Mouse (Mus musculus) macrophage (primary cell): ENCODE results near the gene Mcu. TPM values are rescaled to one million over a fixed set of nuclear protein-coding genes. Genes with fewer than 3 reads are reported as not detected.

Experiments
- H3K27ac ChIP-seq: fragments of 350-480 bp; formaldehyde crosslinking; 2 replicates; pipeline ENCODE4 v1.9.0; 2021
- H3K36me3 ChIP-seq: fragments of 350-480 bp; formaldehyde crosslinking; 2 replicates; pipeline ENCODE4 v1.9.0; 2021; ENCODE audit errors: inconsistent target
- H3K4me3 ChIP-seq: fragments of 350-480 bp; formaldehyde crosslinking; 2 replicates; pipeline ENCODE4 v1.9.0; 2021; ENCODE audit errors: inconsistent target
- H3K79me2 ChIP-seq: fragments of 350-480 bp; formaldehyde crosslinking; 2 replicates; pipeline ENCODE4 v1.9.0; 2021; ENCODE audit errors: inconsistent target
- WGBS: methylation state at CpG from one replicate; pipeline ENCODE4 v1.1.7; 2026; ENCODE audit warnings: inconsistent platforms; ENCODE audit not compliant: missing documents; 5-methylcytosine and 5-hydroxymethylcytosine counted together
- polyA plus RNA-seq: library from polyadenylated mRNA; stranded (reverse); fragments of 250-400 nt; gene quantifications from 3 replicates; pipeline ENCODE4 v1.2.4, GENCODE M21; 2018; ENCODE audit warnings: inconsistent platforms

Gene Mcu
- polyA plus RNA-seq, 1 experiment from 2014 or later = 7.3 TPM

- no peaks in the 10 kb centered on the region for H3K36me3 ChIP-seq
- H3K4me3 ChIP-seq = no peak overlapping the region
- 26% methylated on average over 3 of the region's 3 CpGs for WGBS
- H3K27ac ChIP-seq = no peak overlapping the region
- no peaks in the 10 kb centered on the region for H3K79me2 ChIP-seq
These were observed 172.4 kb downstream of the Mcu start for GRCm38 (mm10) chr10:59444106-59444505.

- Histone ChIP-seq H3K79me2 (no peaks in the 10 kb centered on the region), H3K27ac (no peak overlapping the region), H3K4me3 (no peak overlapping the region), H3K36me3 (no peaks in the 10 kb centered on the region)
- 30% methylated on average over 7 of the region's 7 CpGs for WGBS
These were observed 173.3 kb downstream of the Mcu start for GRCm38 (mm10) chr10:59443212-59443611.

GRCm38 (mm10) chr10:59441735-59442134 is 174.8 kb downstream of the Mcu start, which contains the start of gene Oit3:
Oit3 (minus strand) TSS chr10:59441778.
- Histone ChIP-seq H3K79me2 (no peaks in the 10 kb centered on the region), H3K36me3 (no peaks in the 10 kb centered on the region), H3K4me3 (no peak within 1 kb of the TSS), H3K27ac (no peak within 1 kb of the TSS)
- WGBS = 70% methylated on average over 11 of the region's 11 CpGs

- WGBS = 88% methylated on average over 6 of the region's 6 CpGs
- H3K79me2 ChIP-seq = no peaks in the 10 kb centered on the region
- H3K4me3 ChIP-seq = no peak overlapping the region
- no peaks in the 10 kb centered on the region for H3K36me3 ChIP-seq
- H3K27ac ChIP-seq = no peak overlapping the region
These were observed 176.3 kb downstream of the Mcu start for GRCm38 (mm10) chr10:59440177-59440576.

GRCm38 (mm10) chr10:59439508-59439931 is 177.0 kb downstream of the Mcu start:
- WGBS = 67% methylated on average over 5 of the region's 5 CpGs
- no peaks in the 10 kb centered on the region for H3K79me2 ChIP-seq
- no peak overlapping the region for H3K4me3 ChIP-seq
- no peak overlapping the region for H3K27ac ChIP-seq
- no peaks in the 10 kb centered on the region for H3K36me3 ChIP-seq

- WGBS = 93% methylated on average over 12 of the region's 12 CpGs
- H3K27ac ChIP-seq = no peak overlapping the region
- no peaks in the 10 kb centered on the region for H3K79me2 ChIP-seq
- no peak overlapping the region for H3K4me3 ChIP-seq
- no peaks in the 10 kb centered on the region for H3K36me3 ChIP-seq
These were observed 177.8 kb downstream of the Mcu start for GRCm38 (mm10) chr10:59438651-59439050.

- 95% methylated on average over 18 of the region's 18 CpGs for WGBS
- H3K27ac ChIP-seq = no peak overlapping the region
- no peaks in the 10 kb centered on the region for H3K36me3 ChIP-seq
- H3K4me3 ChIP-seq = no peak overlapping the region
- H3K79me2 ChIP-seq = no peaks in the 10 kb centered on the region
These were observed 180.7 kb downstream of the Mcu start for GRCm38 (mm10) chr10:59435746-59436145.

- Histone ChIP-seq H3K4me3 (no peak overlapping the region; the same call in 1 of the 2 replicates), H3K27ac (peak overlapping the region; percentile 64), H3K79me2 (no peaks in the 10 kb centered on the region), H3K36me3 (no peaks in the 10 kb centered on the region)
- 0% methylated on average over 6 of the region's 6 CpGs for WGBS
These were observed 185.7 kb downstream of the Mcu start for GRCm38 (mm10) chr10:59430701-59431218.

- Histone ChIP-seq H3K4me3 (no peak overlapping the region), H3K27ac (no peak overlapping the region), H3K79me2 (no peaks in the 10 kb centered on the region), H3K36me3 (no peaks in the 10 kb centered on the region)
- 84% methylated on average over 16 of the region's 16 CpGs for WGBS
These were observed 186.9 kb downstream of the Mcu start for GRCm38 (mm10) chr10:59429448-59430135.

- no peak overlapping the region for H3K4me3 ChIP-seq
- 100% methylated on average over 4 of the region's 4 CpGs for WGBS
- H3K36me3 ChIP-seq = no peaks in the 10 kb centered on the region
- H3K79me2 ChIP-seq = no peaks in the 10 kb centered on the region
- no peak overlapping the region for H3K27ac ChIP-seq
These were observed 190.1 kb downstream of the Mcu start for GRCm38 (mm10) chr10:59426371-59426770.

- Histone ChIP-seq H3K79me2 (no peaks in the 10 kb centered on the region), H3K27ac (no peak overlapping the region), H3K4me3 (no peak overlapping the region), H3K36me3 (no peaks in the 10 kb centered on the region)
- WGBS = 63% methylated on average over 7 of the region's 7 CpGs
These were observed 191.1 kb downstream of the Mcu start for GRCm38 (mm10) chr10:59425369-59425768.

GRCm38 (mm10) chr10:59424453-59424852 is 192.0 kb downstream of the Mcu start:
- no peaks in the 10 kb centered on the region for H3K79me2 ChIP-seq
- H3K36me3 ChIP-seq = no peaks in the 10 kb centered on the region
- H3K27ac ChIP-seq = no peak overlapping the region
- 93% methylated on average over 3 of the region's 3 CpGs for WGBS
- H3K4me3 ChIP-seq = no peak overlapping the region

- 64% methylated on average over 4 of the region's 4 CpGs for WGBS
These were observed 197.0 kb downstream of the Mcu start for GRCm38 (mm10) chr10:59419516-59419915.

GRCm38 (mm10) chr10:59416623-59417022 is 199.9 kb downstream of the Mcu start:
- 85% methylated on average over 3 of the region's 3 CpGs for WGBS
- H3K4me3 ChIP-seq = no peak overlapping the region
- no peaks in the 10 kb centered on the region for H3K79me2 ChIP-seq
- no peak overlapping the region for H3K27ac ChIP-seq
- H3K36me3 ChIP-seq = no peaks in the 10 kb centered on the region

More at GRCm38 (mm10) chr10:59419516-59419915, 197.0 kb downstream of the Mcu start:
- H3K4me3 ChIP-seq = no peak overlapping the region
- H3K27ac ChIP-seq = no peak overlapping the region
- no peaks in the 10 kb centered on the region for H3K79me2 ChIP-seq
- no peaks in the 10 kb centered on the region for H3K36me3 ChIP-seq

- Histone ChIP-seq H3K79me2 (no peaks in the 10 kb centered on the region), H3K36me3 (no peaks in the 10 kb centered on the region), H3K27ac (no peak overlapping the region), H3K4me3 (no peak overlapping the region)
- WGBS = 90% methylated on average over 3 of the region's 4 CpGs
These were observed 202.8 kb downstream of the Mcu start for GRCm38 (mm10) chr10:59413711-59414110.
